Mouse (Mus musculus) liver, embryonic 14.5 days (tissue): ENCODE data around the gene Slc17a7. TPM values are rescaled to one million over a fixed set of nuclear protein-coding genes. Genes with fewer than 3 reads are reported as not detected.
A peak's percentile ranks its signal among the peaks of the same experiment; 100 is the strongest.

ENCODE experiments used
- ATAC-seq: fragments of 200-750 bp; cut with Nextera tagmentation; 2 replicates; pipeline ENCODE4 v1.8.0; 2017; ENCODE audit warnings: moderate number of reproducible peaks, mild to moderate bottlenecking, moderate library complexity; ENCODE audit not compliant: insufficient read depth
- DNase-seq, 3 experiments: peaks; one replicate each; pipeline ENCODE4 v3.0.0-alpha.2; 2012 to 2013; ENCODE audit warnings: low read depth in 3 of 3, low spot score in 3 of 3
- H3K27ac ChIP-seq: fragments of 300-500 bp; sonication (generic); 2 replicates; pipeline ENCODE4 v1.5.1; 2014; ENCODE audit warnings: moderate library complexity, mild to moderate bottlenecking, control low read depth, inconsistent platforms
- H3K27me3 ChIP-seq: fragments of 300-500 bp; sonication (generic); 2 replicates; pipeline ENCODE4 v1.6.1; 2014; ENCODE audit warnings: mild to moderate bottlenecking, low read length, moderate library complexity; ENCODE audit not compliant: control insufficient read depth, insufficient read depth
- H3K36me3 ChIP-seq: fragments of 300-500 bp; sonication (generic); replicated peaks from 2 replicates; pipeline ENCODE4 v1.6.1; 2014; ENCODE audit warnings: low read depth; ENCODE audit not compliant: control insufficient read depth, insufficient read depth
- H3K4me1 ChIP-seq, 2 experiments: fragments of 200-500 bp in 1 of 2; fragments of 300-500 bp in 1 of 2; sonication (generic) in 1 of 2; replicated peaks; 2 replicates each; pipeline ENCODE4 v1.6.1; 2012 to 2014; ENCODE audit warnings: antibody characterized with exemption in 1 of 2, inconsistent platforms in 1 of 2, low read length in 1 of 2; ENCODE audit not compliant: control insufficient read depth in 2 of 2, insufficient read depth in 2 of 2
- H3K4me2 ChIP-seq: fragments of 300-500 bp; sonication (generic); 2 replicates; pipeline ENCODE4 v1.6.1; 2014; ENCODE audit warnings: low read depth, mild to moderate bottlenecking, control low read depth, moderate library complexity
- H3K4me3 ChIP-seq, 2 experiments: fragments of 200-500 bp in 1 of 2; fragments of 300-500 bp in 1 of 2; sonication (generic) in 1 of 2; 2 replicates each; pipeline ENCODE4 v1.5.1; 2012 to 2014; ENCODE audit warnings: low read depth in 2 of 2, low read length in 2 of 2, mild to moderate bottlenecking in 2 of 2, control low read depth in 1 of 2, inconsistent platforms in 1 of 2, moderate library complexity in 1 of 2; ENCODE audit not compliant: insufficient read depth in 1 of 2
- H3K9ac ChIP-seq: fragments of 300-500 bp; sonication (generic); replicated peaks from 2 replicates; pipeline ENCODE4 v1.6.1; 2014; ENCODE audit warnings: mild to moderate bottlenecking, control low read depth, moderate library complexity
- H3K9me3 ChIP-seq: fragments of 300-500 bp; sonication (generic); 2 replicates; pipeline ENCODE4 v1.6.1; 2016; ENCODE audit warnings: low read length, mixed read lengths; ENCODE audit not compliant: control insufficient read depth
- CTCF ChIP-seq: IDR thresholded peaks from 2 replicates; pipeline ENCODE4 v1.5.1; 2016; ENCODE audit warnings: antibody characterized with exemption, low read depth, control low read depth
- EP300 ChIP-seq: IDR thresholded peaks from 2 replicates; pipeline ENCODE4 v1.6.1; 2016; ENCODE audit warnings: antibody characterized with exemption, low read depth
- WGBS: fragments of 180-500 bp; shearing (Covaris S2); extraction: QIAGEN DNeasy Blood & Tissue Kit; methylation state at CpG from one replicate; pipeline ENCODE4 v1.1.7; 2014; ENCODE audit not compliant: insufficient replicate concordance; 5-methylcytosine and 5-hydroxymethylcytosine counted together
- polyA plus RNA-seq, 2 experiments: library from polyadenylated mRNA; depleted of rRNA in 1 of 2; stranded (reverse) in 1 of 2; unstranded in 1 of 2; fragments of >200 nt; fragmentation: Nextera tagmentation in 1 of 2; extraction: Ambion mirVana in 1 of 2; gene quantifications; 2 replicates each; pipeline versions ENCODE4 v1.2.1 to v1.2.3; 2012 to 2014

Slc17a7 gene
- polyA plus RNA-seq, 2 experiments: 0.01 TPM; not detected in 1

DNA sequence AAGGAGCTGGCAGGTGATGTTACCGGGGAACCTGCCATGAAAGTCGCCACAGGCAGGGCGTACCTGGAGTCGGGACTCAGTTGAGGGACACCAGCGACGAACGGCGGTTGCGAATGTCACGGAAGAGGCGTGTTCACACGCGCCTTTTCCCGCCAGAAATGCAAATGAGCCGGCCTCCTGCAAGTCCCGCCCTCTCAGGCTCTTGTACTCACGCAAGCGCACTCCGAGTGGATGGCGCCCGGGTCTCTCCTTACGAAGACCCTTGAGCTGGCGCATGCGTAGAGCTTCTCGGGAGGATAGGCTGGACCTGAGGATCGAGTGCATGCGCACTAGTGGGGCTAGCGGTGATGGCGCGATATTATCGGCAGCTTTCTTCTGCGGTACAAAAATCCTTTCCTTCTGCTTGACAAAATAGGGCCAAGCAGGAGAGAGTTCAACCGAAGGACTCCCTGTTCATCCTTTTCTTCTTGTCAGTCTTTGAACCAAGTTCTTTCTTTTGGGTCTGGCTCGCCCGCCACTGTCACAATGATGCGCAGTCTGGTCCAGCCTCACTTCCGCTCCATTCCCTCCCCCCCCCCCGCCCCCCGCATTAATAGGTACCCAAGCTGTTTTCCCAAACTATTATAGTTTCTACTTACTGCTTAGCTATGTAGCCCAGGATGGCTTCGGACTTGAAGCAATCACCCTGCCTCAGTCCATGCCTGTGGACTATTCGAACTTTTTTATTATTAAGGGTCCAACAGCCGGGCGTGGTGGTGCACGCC lies 40.8 kb downstream of the Slc17a7 start, which contains the start of gene Ccdc155:
Ccdc155 (minus strand) TSS at position 513 of the 764 bp plus-strand sequence.
- no peak within 1 kb of the TSS; the same call in 1 of the 2 replicates for H3K9ac ChIP-seq
- no peaks in the 10 kb centered on the region for H3K36me3 ChIP-seq
- no peak for TF ChIP-seq EP300
- 0 out of 2 replicates have a peak, but pooled peaks have one; percentile 10 for TF ChIP-seq CTCF
- H3K4me1 ChIP-seq: peaks cover 0 to 7% of the 10 kb centered on the region in 2 experiments; a peak in 1 of 4 replicates
- H3K27me3 ChIP-seq: no peaks in the 10 kb centered on the region
- peak; percentile 91 for ATAC-seq
- peak within 1 kb of the TSS; percentile 47 to 56 for H3K4me3 ChIP-seq
- no peaks in the 10 kb centered on the region for H3K9me3 ChIP-seq
- no peak within 1 kb of the TSS for H3K27ac ChIP-seq
- H3K4me2 ChIP-seq: peak within 1 kb of the TSS; percentile 71
- WGBS: 5% methylated on average over 44 of the region's 44 CpGs
- peak; percentile 79 to 83 (median 82) for DNase-seq

DNA sequence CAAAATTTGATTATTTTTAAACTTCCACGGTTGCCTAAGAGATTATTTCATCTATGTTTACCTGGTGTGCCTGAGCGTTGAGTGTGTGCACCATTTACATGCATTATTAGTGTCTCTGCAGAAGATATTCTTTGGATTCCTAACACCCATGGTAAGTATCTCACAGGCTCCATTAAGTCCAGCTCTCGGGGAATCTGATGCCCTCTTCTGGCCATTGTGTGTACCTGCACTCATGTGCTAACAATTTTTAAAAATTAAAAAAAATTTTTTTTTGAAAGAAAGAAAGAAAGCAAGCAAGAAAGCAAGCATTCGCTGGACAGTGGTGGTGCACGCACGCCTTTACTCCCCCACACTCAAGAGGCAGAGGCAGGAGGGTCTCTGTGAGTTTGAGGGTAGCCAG lies 44.5 kb downstream of the Slc17a7 start:
- H3K4me3 ChIP-seq: no peak overlapping the region
- 66% methylated on average over 6 of the region's 6 CpGs for WGBS
- DNase-seq: no peak
- no peak overlapping the region for H3K4me2 ChIP-seq
- no peaks in the 10 kb centered on the region for H3K36me3 ChIP-seq
- H3K9ac ChIP-seq: no peak overlapping the region
- H3K4me1 ChIP-seq: peaks cover 13 to 23% of the 10 kb centered on the region in 2 experiments
- H3K27me3 ChIP-seq: peaks cover 6% of the 10 kb centered on the region; the same call in 1 of the 2 replicates
- no peak overlapping the region for H3K27ac ChIP-seq
- H3K9me3 ChIP-seq: no peaks in the 10 kb centered on the region
- TF ChIP-seq EP300: no peak
- TF ChIP-seq CTCF: peak; percentile 29; the same call in 1 of the 2 replicates
- no peak for ATAC-seq

DNA sequence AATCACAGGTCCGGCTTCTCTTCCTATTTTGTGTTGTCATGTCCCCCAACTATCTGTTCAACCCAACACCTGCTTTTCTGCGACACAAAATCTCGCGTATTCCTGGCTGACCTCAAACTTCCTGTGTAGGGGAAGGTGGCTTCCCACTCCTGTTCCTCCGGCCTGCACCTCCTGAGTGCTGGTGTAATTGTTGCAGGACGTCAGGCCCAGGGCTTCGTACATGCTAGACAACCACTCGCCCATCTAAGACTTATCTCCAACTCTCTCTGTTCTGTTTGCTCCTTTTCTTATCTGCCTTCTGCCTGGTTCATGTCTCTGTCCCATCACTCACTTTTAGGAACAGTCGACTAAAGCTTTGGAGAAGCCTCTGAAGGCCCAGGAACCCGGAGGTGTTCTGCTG lies 47.3 kb downstream of the Slc17a7 start:
- TF ChIP-seq CTCF (no peak), EP300 (no peak)
- DNase-seq: no peak
- Histone ChIP-seq H3K9ac (no peak overlapping the region), H3K27me3 (peaks cover 12% of the 10 kb centered on the region), H3K36me3 (no peaks in the 10 kb centered on the region), H3K4me3 (no peak overlapping the region), H3K4me1 (peaks cover 13 to 19% of the 10 kb centered on the region in 2 experiments), H3K9me3 (no peaks in the 10 kb centered on the region), H3K4me2 (peak overlapping the region; percentile 68), H3K27ac (no peak overlapping the region)
- WGBS: 11% methylated on average over 10 of the region's 10 CpGs
- no peak for ATAC-seq

DNA sequence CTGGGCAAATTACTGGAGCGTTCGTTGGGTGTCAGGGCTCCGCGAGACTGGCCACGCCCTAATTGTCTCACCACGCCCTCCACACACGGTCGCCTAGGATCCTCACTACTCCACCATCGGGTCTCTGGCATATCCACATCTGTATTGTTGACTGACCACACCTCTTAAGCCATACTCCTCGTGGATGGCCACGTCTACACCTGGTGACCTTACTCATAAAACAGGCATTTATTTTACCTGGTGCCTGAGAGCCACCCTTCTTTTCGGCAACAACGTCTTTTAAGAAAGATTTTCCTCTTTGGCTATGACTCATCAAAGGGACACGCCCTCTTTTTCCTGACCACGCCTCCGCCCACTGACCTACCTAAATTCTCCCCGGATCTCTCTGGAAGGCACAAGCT lies 48.1 kb downstream of the Slc17a7 start, which contains the start of gene Dkkl1:
Dkkl1 (minus strand) TSS at position 297 of the 401 bp plus-strand sequence.
- H3K27ac ChIP-seq: no peak within 1 kb of the TSS
- H3K9me3 ChIP-seq: no peaks in the 10 kb centered on the region
- H3K36me3 ChIP-seq: no peaks in the 10 kb centered on the region
- H3K9ac ChIP-seq: peak within 1 kb of the TSS; percentile 18; the same call in 1 of the 2 replicates
- TF ChIP-seq EP300 (no peak), CTCF (no peak)
- ATAC-seq (peak; percentile 60; the same call in 1 of the 2 replicates), DNase-seq (peak in 2 of 3 experiments; percentile 30 to 48)
- H3K4me3 ChIP-seq: peak within 1 kb of the TSS; percentile 1 to 27; a peak in 2 of 4 replicates
- peak within 1 kb of the TSS; percentile 68 for H3K4me2 ChIP-seq
- peaks cover 17% of the 10 kb centered on the region for H3K27me3 ChIP-seq
- peaks cover 13 to 19% of the 10 kb centered on the region in 2 experiments for H3K4me1 ChIP-seq
- WGBS: 2% methylated on average over 17 of the region's 17 CpGs

DNA sequence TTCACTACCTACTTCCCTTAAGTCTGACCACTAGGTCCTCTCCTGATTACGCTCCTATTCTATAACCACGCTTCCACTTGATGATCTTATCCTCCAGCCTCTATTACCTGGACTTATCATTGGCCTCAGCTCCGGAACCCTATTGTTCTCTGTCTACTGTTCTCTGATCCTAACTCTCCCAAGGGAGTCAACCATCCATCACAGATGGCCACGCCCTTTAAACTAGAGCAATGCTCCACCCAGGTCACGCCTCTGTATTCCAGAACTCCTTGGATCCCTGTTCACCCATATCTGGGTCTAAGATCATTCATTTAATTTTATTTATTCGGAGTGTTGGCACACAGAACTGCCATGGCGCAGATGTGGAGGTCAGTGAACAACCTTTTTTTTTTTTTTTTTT lies 48.6 kb downstream of the Slc17a7 start:
- peak overlapping the region; percentile 68 for H3K4me2 ChIP-seq
- H3K4me1 ChIP-seq: peaks cover 13 to 19% of the 10 kb centered on the region in 2 experiments
- no peaks in the 10 kb centered on the region for H3K9me3 ChIP-seq
- WGBS: 50% methylated on average over 7 of the region's 7 CpGs
- H3K4me3 ChIP-seq: no peak overlapping the region
- ATAC-seq (no peak), DNase-seq (no peak)
- H3K27ac ChIP-seq: no peak overlapping the region
- no peaks in the 10 kb centered on the region for H3K36me3 ChIP-seq
- no peak overlapping the region for H3K9ac ChIP-seq
- peaks cover 21% of the 10 kb centered on the region for H3K27me3 ChIP-seq
- TF ChIP-seq EP300 (no peak), CTCF (no peak)
